Mouse (Mus musculus) myocyte (in vitro differentiated cells): ENCODE data around the gene Tmprss7.

ENCODE experiments used
- E2F4 ChIP-seq: IDR thresholded peaks from one replicate; pipeline ENCODE4 v1.6.1; 2011; ENCODE audit warnings: mild to moderate bottlenecking, control low read depth, moderate library complexity; ENCODE audit not compliant: insufficient read depth
- POLR2A ChIP-seq: IDR thresholded peaks from one replicate; pipeline ENCODE4 v1.6.1; 2011; ENCODE audit warnings: low read depth, mild to moderate bottlenecking, control low read depth, moderate library complexity; ENCODE audit not compliant: insufficient read length
- USF1 ChIP-seq: IDR thresholded peaks from one replicate; pipeline ENCODE4 v1.6.1; 2011; ENCODE audit warnings: low read depth, mild to moderate bottlenecking, control low read depth, moderate library complexity

GRCm38 (mm10) chr16:45625342-45625741, 68.1 kb downstream of the Tmprss7 start:
- TF ChIP-seq USF1 (no peak), POLR2A (no peak), E2F4 (no peak)
